Mouse (Mus musculus): ENCODE data around the gene Mad1l1. TPM values are rescaled to one million over a fixed set of nuclear protein-coding genes. Genes with fewer than 3 reads are reported as not detected.

Gene Mad1l1
- polyA plus RNA-seq, 1 experiment = 18.3 TPM

- Histone ChIP-seq H3K27me3 (ENCODE audit: control insufficient read depth, insufficient read depth, low read length) (no peaks in the 10 kb centered on the region), H3K27ac (ENCODE audit: insufficient read depth, low read length) (no peak overlapping the region), H3K36me3 (ENCODE audit: control insufficient read depth, insufficient read depth, low read length) (peaks cover 3% of the 10 kb centered on the region; the same call in 1 of the 2 replicates), H3K4me3 (ENCODE audit: extremely low read depth, insufficient read depth, insufficient read length) (no peak overlapping the region), H3K4me1 (ENCODE audit: control insufficient read depth, insufficient read depth, insufficient read length) (no peaks in the 10 kb centered on the region)
- TF ChIP-seq POLR2A (IDR thresholded peaks at IDR 0.05; ENCODE audit: low read depth, low read length) (no peak), CTCF (IDR thresholded peaks at IDR 0.05; ENCODE audit: extremely low read depth, insufficient read depth, insufficient read length, insufficient replicate concordance) (no peak)
- WGBS = 82% methylated on average over 4 of the region's 4 CpGs
- DNase-seq (ENCODE audit: low read depth in 1 of 2, low spot score in 2 of 2) = no peak
These were observed 256.8 kb downstream of the Mad1l1 start for GRCm38 (mm10) chr5:140064521-140064920.

GRCm38 (mm10) chr5:140062828-140063227 lies 258.5 kb downstream of the Mad1l1 start:
- 0 out of 2 replicates have a peak, but pooled peaks cover 3% of the 10 kb centered on the region for H3K36me3 ChIP-seq (ENCODE audit: control insufficient read depth, insufficient read depth, low read length)
- WGBS = 87% methylated on average over 3 of the region's 3 CpGs
- no peaks in the 10 kb centered on the region for H3K4me1 ChIP-seq (ENCODE audit: control insufficient read depth, insufficient read depth, insufficient read length)
- no peak overlapping the region for H3K4me3 ChIP-seq (ENCODE audit: extremely low read depth, insufficient read depth, insufficient read length)
- H3K27me3 ChIP-seq (ENCODE audit: control insufficient read depth, insufficient read depth, low read length) = no peaks in the 10 kb centered on the region
- no peak overlapping the region for H3K27ac ChIP-seq (ENCODE audit: insufficient read depth, low read length)
- DNase-seq (ENCODE audit: low read depth in 1 of 2, low spot score in 2 of 2) = no peak
- TF ChIP-seq CTCF (IDR thresholded peaks at IDR 0.05; ENCODE audit: extremely low read depth, insufficient read depth, insufficient read length, insufficient replicate concordance) (no peak), POLR2A (IDR thresholded peaks at IDR 0.05; ENCODE audit: low read depth, low read length) (no peak)

GRCm38 (mm10) chr5:140062316-140062715 lies 259.0 kb downstream of the Mad1l1 start:
- no peak overlapping the region for H3K27ac ChIP-seq (ENCODE audit: insufficient read depth, low read length)
- H3K27me3 ChIP-seq (ENCODE audit: control insufficient read depth, insufficient read depth, low read length) = no peaks in the 10 kb centered on the region
- H3K4me3 ChIP-seq (ENCODE audit: extremely low read depth, insufficient read depth, insufficient read length) = no peak overlapping the region
- H3K4me1 ChIP-seq (ENCODE audit: control insufficient read depth, insufficient read depth, insufficient read length) = no peaks in the 10 kb centered on the region
- 72% methylated on average over 3 of the region's 3 CpGs for WGBS
- no peak for TF ChIP-seq CTCF (IDR thresholded peaks at IDR 0.05; ENCODE audit: extremely low read depth, insufficient read depth, insufficient read length, insufficient replicate concordance)
- no peak for TF ChIP-seq POLR2A (IDR thresholded peaks at IDR 0.05; ENCODE audit: low read depth, low read length)
- DNase-seq (ENCODE audit: low read depth in 1 of 2, low spot score in 2 of 2) = no peak
- 0 out of 2 replicates have a peak, but pooled peaks cover 3% of the 10 kb centered on the region for H3K36me3 ChIP-seq (ENCODE audit: control insufficient read depth, insufficient read depth, low read length)

- DNase-seq (ENCODE audit: low read depth in 1 of 2, low spot score in 2 of 2) = no peak
- Histone ChIP-seq H3K4me3 (ENCODE audit: extremely low read depth, insufficient read depth, insufficient read length) (no peak overlapping the region), H3K4me1 (ENCODE audit: control insufficient read depth, insufficient read depth, insufficient read length) (no peaks in the 10 kb centered on the region), H3K27ac (ENCODE audit: insufficient read depth, low read length) (no peak overlapping the region), H3K36me3 (ENCODE audit: control insufficient read depth, insufficient read depth, low read length) (0 out of 2 replicates have a peak, but pooled peaks cover 3% of the 10 kb centered on the region), H3K27me3 (ENCODE audit: control insufficient read depth, insufficient read depth, low read length) (no peaks in the 10 kb centered on the region)
- WGBS = 93% methylated on average over 6 of the region's 6 CpGs
- TF ChIP-seq CTCF (IDR thresholded peaks at IDR 0.05; ENCODE audit: extremely low read depth, insufficient read depth, insufficient read length, insufficient replicate concordance) (no peak), POLR2A (IDR thresholded peaks at IDR 0.05; ENCODE audit: low read depth, low read length) (no peak)
These were observed 260.0 kb downstream of the Mad1l1 start for GRCm38 (mm10) chr5:140061296-140061879.

GRCm38 (mm10) chr5:140056291-140056690 lies 265.1 kb downstream of the Mad1l1 start:
- WGBS = 84% methylated on average over 3 of the region's 3 CpGs
- H3K36me3 ChIP-seq (ENCODE audit: control insufficient read depth, insufficient read depth, low read length) = no peaks in the 10 kb centered on the region
- no peak overlapping the region for H3K4me3 ChIP-seq (ENCODE audit: extremely low read depth, insufficient read depth, insufficient read length)
- DNase-seq (ENCODE audit: low read depth in 1 of 2, low spot score in 2 of 2) = no peak
- 0 out of 2 replicates have a peak, but pooled peaks cover 4% of the 10 kb centered on the region for H3K4me1 ChIP-seq (ENCODE audit: control insufficient read depth, insufficient read depth, insufficient read length)
- no peak overlapping the region for H3K27ac ChIP-seq (ENCODE audit: insufficient read depth, low read length)
- no peaks in the 10 kb centered on the region for H3K27me3 ChIP-seq (ENCODE audit: control insufficient read depth, insufficient read depth, low read length)
- no peak for TF ChIP-seq POLR2A (IDR thresholded peaks at IDR 0.05; ENCODE audit: low read depth, low read length)
- no peak for TF ChIP-seq CTCF (IDR thresholded peaks at IDR 0.05; ENCODE audit: extremely low read depth, insufficient read depth, insufficient read length, insufficient replicate concordance)

GRCm38 (mm10) chr5:140055431-140055830 lies 265.9 kb downstream of the Mad1l1 start:
- 0 out of 2 replicates have a peak, but pooled peaks cover 4% of the 10 kb centered on the region for H3K4me1 ChIP-seq (ENCODE audit: control insufficient read depth, insufficient read depth, insufficient read length)
- TF ChIP-seq CTCF (IDR thresholded peaks at IDR 0.05; ENCODE audit: extremely low read depth, insufficient read depth, insufficient read length, insufficient replicate concordance) (no peak), POLR2A (IDR thresholded peaks at IDR 0.05; ENCODE audit: low read depth, low read length) (no peak)
- no peaks in the 10 kb centered on the region for H3K27me3 ChIP-seq (ENCODE audit: control insufficient read depth, insufficient read depth, low read length)
- DNase-seq (ENCODE audit: low read depth in 1 of 2, low spot score in 2 of 2) = no peak
- no peaks in the 10 kb centered on the region for H3K36me3 ChIP-seq (ENCODE audit: control insufficient read depth, insufficient read depth, low read length)
- no peak overlapping the region for H3K27ac ChIP-seq (ENCODE audit: insufficient read depth, low read length)
- WGBS = 84% methylated on average over 3 of the region's 3 CpGs
- no peak overlapping the region for H3K4me3 ChIP-seq (ENCODE audit: extremely low read depth, insufficient read depth, insufficient read length)

- no peak for DNase-seq (ENCODE audit: low read depth in 1 of 2, low spot score in 2 of 2)
- Histone ChIP-seq H3K4me1 (ENCODE audit: control insufficient read depth, insufficient read depth, insufficient read length) (0 out of 2 replicates have a peak, but pooled peaks cover 4% of the 10 kb centered on the region), H3K27me3 (ENCODE audit: control insufficient read depth, insufficient read depth, low read length) (no peaks in the 10 kb centered on the region), H3K27ac (ENCODE audit: insufficient read depth, low read length) (no peak overlapping the region), H3K4me3 (ENCODE audit: extremely low read depth, insufficient read depth, insufficient read length) (no peak overlapping the region), H3K36me3 (ENCODE audit: control insufficient read depth, insufficient read depth, low read length) (no peaks in the 10 kb centered on the region)
- WGBS = 72% methylated on average over 3 of the region's 3 CpGs
- TF ChIP-seq CTCF (IDR thresholded peaks at IDR 0.05; ENCODE audit: extremely low read depth, insufficient read depth, insufficient read length, insufficient replicate concordance) = no peak
- TF ChIP-seq POLR2A (IDR thresholded peaks at IDR 0.05; ENCODE audit: low read depth, low read length) = no peak
These were observed 267.7 kb downstream of the Mad1l1 start for GRCm38 (mm10) chr5:140053626-140054025.

Measured in spleen, adult 2 months (tissue).